Mouse (Mus musculus) megakaryocyte-erythroid progenitor cell, adult 5-6 weeks (primary cell): ENCODE data around the gene Sox6. TPM values are rescaled to one million over a fixed set of nuclear protein-coding genes. Genes with fewer than 3 reads are reported as not detected.

ENCODE experiments used
- ATAC-seq: replicated peaks from 2 replicates; pipeline ENCODE4 v1.8.0; 2016; ENCODE audit warnings: mild to moderate bottlenecking, inconsistent platforms; ENCODE audit not compliant: severe bottlenecking, poor library complexity, low FRiP score, low TSS enrichment
- total RNA-seq, 2 experiments: library from RNA; stranded (forward) in 1 of 2; stranded (reverse) in 1 of 2; fragments of 200-1000, 215-1000 nt in 1 of 2; fragments of >200 nt in 1 of 2; fragmentation: Nextera tagmentation in 1 of 2; gene quantifications; 2 replicates each; pipeline ENCODE4 v1.2.3; 2014 to 2017

The Sox6 gene
- total RNA-seq, 2 experiments from 2014 or later, result 10.2 to 18.2 TPM

GRCm38 (mm10) chr7:115698105-115698504, 340.5 kb downstream of the Sox6 start:
- no peak for ATAC-seq

- ATAC-seq, result no peak
Observed at GRCm38 (mm10) chr7:115693206-115693605, 345.4 kb downstream of the Sox6 start.

GRCm38 (mm10) chr7:115691091-115691490, 347.5 kb downstream of the Sox6 start:
- no peak for ATAC-seq

GRCm38 (mm10) chr7:115686687-115687086, 351.9 kb downstream of the Sox6 start:
- no peak for ATAC-seq

- no peak for ATAC-seq
Observed at GRCm38 (mm10) chr7:115684142-115684541, 354.5 kb downstream of the Sox6 start.

- no peak for ATAC-seq
Observed at GRCm38 (mm10) chr7:115671749-115672148, 366.8 kb downstream of the Sox6 start.

GRCm38 (mm10) chr7:115671272-115671671, 367.3 kb downstream of the Sox6 start:
- ATAC-seq, result no peak

- no peak for ATAC-seq
Observed at GRCm38 (mm10) chr7:115669207-115670004, 369.2 kb downstream of the Sox6 start.

GRCm38 (mm10) chr7:115666686-115667382, 371.8 kb downstream of the Sox6 start:
- no peak for ATAC-seq

- ATAC-seq, result no peak
Observed at GRCm38 (mm10) chr7:115663399-115663798, 375.2 kb downstream of the Sox6 start.

- ATAC-seq, result no peak
Observed at GRCm38 (mm10) chr7:115662121-115662520, 376.5 kb downstream of the Sox6 start.

GRCm38 (mm10) chr7:115646696-115647095, 391.9 kb downstream of the Sox6 start:
- no peak for ATAC-seq

GRCm38 (mm10) chr7:115645971-115646447, 392.6 kb downstream of the Sox6 start:
- no peak for ATAC-seq

GRCm38 (mm10) chr7:115645272-115645970, 393.2 kb downstream of the Sox6 start:
- no peak for ATAC-seq

- ATAC-seq, result no peak
Observed at GRCm38 (mm10) chr7:115630691-115631090, 407.9 kb downstream of the Sox6 start.

GRCm38 (mm10) chr7:115630287-115630686, 408.3 kb downstream of the Sox6 start:
- ATAC-seq, result no peak

GRCm38 (mm10) chr7:115628766-115629165, 409.8 kb downstream of the Sox6 start:
- ATAC-seq, result no peak

GRCm38 (mm10) chr7:115625956-115626355, 412.6 kb downstream of the Sox6 start:
- no peak for ATAC-seq

- 0 out of 2 replicates have a peak, but pooled peaks have one; percentile 31 for ATAC-seq
Observed at GRCm38 (mm10) chr7:115624907-115625552, 413.6 kb downstream of the Sox6 start.

- ATAC-seq, result no peak
Observed at GRCm38 (mm10) chr7:115624451-115624850, 414.1 kb downstream of the Sox6 start.
